Mouse (Mus musculus): ENCODE data around the gene Crybg1.

GRCm38 (mm10) chr10:43916181-43916580 lies 232.5 kb downstream of the Crybg1 start:
- no peak for TF ChIP-seq CTCF (IDR thresholded peaks at IDR 0.05; ENCODE audit: extremely low read depth, insufficient read length, insufficient replicate concordance, low read depth, low read length)
- no peak for TF ChIP-seq POLR2A (IDR thresholded peaks at IDR 0.05; ENCODE audit: low read depth, low read length)

All from small intestine, adult 2 months (tissue).